Mouse (Mus musculus): ENCODE measurements around the gene AI987944. TPM values are rescaled to one million over a fixed set of nuclear protein-coding genes. Genes with fewer than 3 reads are reported as not detected.

Gene AI987944
- total RNA-seq (2014; rRNA removed): 3.7 and 6.0 TPM in 2 replicates
- polyA plus RNA-seq (2015; fragmentation: Nextera tagmentation; extraction: Ambion mirVana): 6.5 and 7.9 TPM in 2 replicates

DNA sequence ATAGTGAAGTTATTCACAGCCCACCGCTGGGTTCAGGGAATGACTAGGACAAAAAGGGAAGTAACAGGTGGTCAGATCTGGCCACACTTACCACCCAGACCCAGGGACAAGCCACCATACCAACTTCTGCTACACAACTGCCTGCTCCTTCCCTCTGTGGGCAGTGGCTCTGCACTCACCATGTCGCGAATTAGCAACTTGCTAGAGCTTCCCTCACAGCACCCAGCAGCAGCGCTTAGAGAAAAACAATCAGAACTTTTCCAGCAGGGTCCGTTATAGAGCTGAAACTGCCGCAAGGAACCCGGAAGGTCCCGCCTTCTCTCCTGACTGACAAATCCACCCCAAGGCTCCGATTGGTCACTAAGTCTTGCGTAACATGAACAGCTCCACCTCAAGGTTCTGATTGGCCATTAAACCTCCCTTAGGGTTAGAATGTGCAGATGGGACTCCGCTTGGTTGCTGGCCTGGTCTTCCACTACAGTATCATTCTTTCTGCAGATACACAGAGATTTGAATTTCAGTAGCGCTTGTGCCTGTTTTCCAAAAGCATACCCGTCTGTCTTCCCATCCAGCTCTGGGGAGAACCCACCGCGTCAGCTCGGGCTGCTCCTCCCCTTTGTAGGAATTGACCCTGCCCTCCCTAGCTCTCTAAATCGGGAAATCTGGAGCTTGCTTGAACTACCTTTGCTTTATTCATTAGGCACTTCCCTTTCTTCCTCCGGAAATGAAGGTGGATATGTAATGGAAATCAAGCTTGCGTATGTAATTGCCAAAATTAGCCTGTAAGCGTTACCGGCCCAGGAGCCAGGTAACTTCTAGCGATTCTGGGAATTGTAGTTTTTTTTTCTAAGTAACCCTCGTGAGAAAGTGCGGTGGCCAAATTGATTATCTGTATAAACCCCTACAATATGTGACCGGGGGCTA, at the start of gene AI987944:
Gene AI987944 (minus strand): TSS at position 332 of the 924 bp plus-strand sequence.
- ATAC-seq (ENCODE audit: low FRiP score): peak; percentile 99
- Histone ChIP-seq H3K27ac (ENCODE audit: low read depth, low read length) (peak within 1 kb of the TSS; percentile 72), H3K4me2 (ENCODE audit: low read depth, low read length, poor library complexity, severe bottlenecking) (peak within 1 kb of the TSS; percentile 55), H3K9ac (replicated peaks; ENCODE audit: low read length, poor library complexity, severe bottlenecking) (peak within 1 kb of the TSS; percentile 50), H3K36me3 (ENCODE audit: insufficient read depth, low read length) (no peaks in the 10 kb centered on the region), H3K27me3 (ENCODE audit: insufficient read depth, low read length) (no peaks in the 10 kb centered on the region), H3K9me3 (ENCODE audit: low read length) (no peaks in the 10 kb centered on the region), H3K4me1 (ENCODE audit: insufficient read depth, low read length) (no peaks in the 10 kb centered on the region), H3K4me3 (ENCODE audit: low read depth, low read length) (peak within 1 kb of the TSS; percentile 61)
- under 1% methylated on average over 25 of the region's 25 CpGs for WGBS
- DNase-seq (ENCODE audit: low spot score): peak; percentile 96
- peak; percentile 46 for TF ChIP-seq CTCF (IDR thresholded peaks at IDR 0.05)

DNA sequence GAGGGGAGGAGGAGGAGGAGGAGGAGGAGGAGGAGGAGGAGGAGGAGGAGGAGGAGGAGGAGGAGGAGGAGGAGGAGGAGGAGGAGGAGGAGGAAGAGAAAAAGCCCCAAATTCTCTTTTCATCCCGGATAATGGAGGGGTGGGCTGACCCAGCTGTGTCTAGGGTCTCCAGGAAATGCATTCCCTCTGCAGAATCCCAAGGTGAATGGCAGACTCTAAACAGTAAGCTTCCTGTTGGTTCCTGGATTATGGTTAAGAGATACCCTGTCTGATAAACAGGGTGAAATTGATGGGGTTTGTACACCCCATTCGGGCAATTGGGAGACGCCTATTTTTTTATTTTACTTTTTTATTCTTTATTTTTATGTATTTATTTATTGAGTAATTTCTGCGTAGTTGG, 951 bp upstream of the AI987944 start:
- H3K9me3 ChIP-seq (ENCODE audit: low read length): no peaks in the 10 kb centered on the region
- ATAC-seq (ENCODE audit: low FRiP score) (no peak), DNase-seq (ENCODE audit: low spot score) (no peak)
- H3K4me2 ChIP-seq (ENCODE audit: low read depth, low read length, poor library complexity, severe bottlenecking): peak overlapping the region; percentile 38
- TF ChIP-seq CTCF (IDR thresholded peaks at IDR 0.05): no peak
- H3K9ac ChIP-seq (replicated peaks; ENCODE audit: low read length, poor library complexity, severe bottlenecking): no peak overlapping the region
- 72% methylated on average over 4 of the region's 4 CpGs for WGBS
- no peaks in the 10 kb centered on the region for H3K36me3 ChIP-seq (ENCODE audit: insufficient read depth, low read length)
- no peak overlapping the region for H3K4me3 ChIP-seq (ENCODE audit: low read depth, low read length)
- no peak overlapping the region for H3K27ac ChIP-seq (ENCODE audit: low read depth, low read length)
- H3K4me1 ChIP-seq (ENCODE audit: insufficient read depth, low read length): no peaks in the 10 kb centered on the region
- H3K27me3 ChIP-seq (ENCODE audit: insufficient read depth, low read length): no peaks in the 10 kb centered on the region

Other genes starting within 250 kb of the AI987944 start
- not detected in 2 replicates for gene Gm5592, start 239.5 kb downstream of the AI987944 start, total RNA-seq (2014; rRNA removed)
- not detected in 2 replicates for gene Gm5592, start 239.5 kb downstream of the AI987944 start, polyA plus RNA-seq (2015; fragmentation: Nextera tagmentation; extraction: Ambion mirVana)
- 0.19 and 0.38 TPM in 2 replicates for gene Vmn2r57, start 55.3 kb upstream of the AI987944 start, total RNA-seq (2014; rRNA removed)
- 0.48 and 0.64 TPM in 2 replicates for gene Vmn2r57, start 55.3 kb upstream of the AI987944 start, polyA plus RNA-seq (2015; fragmentation: Nextera tagmentation; extraction: Ambion mirVana)
- gene Gm20449, start 106.0 kb upstream of the AI987944 start, total RNA-seq (2014; rRNA removed): 0.05 and 0.14 TPM in 2 replicates
- 0.06 and 0.07 TPM in 2 replicates for gene Gm20449, start 106.0 kb upstream of the AI987944 start, polyA plus RNA-seq (2015; fragmentation: Nextera tagmentation; extraction: Ambion mirVana)
- 4.6 and 4.7 TPM in 2 replicates for gene AW146154, start 106.5 kb upstream of the AI987944 start, total RNA-seq (2014; rRNA removed)
- gene AW146154, start 106.5 kb upstream of the AI987944 start, polyA plus RNA-seq (2015; fragmentation: Nextera tagmentation; extraction: Ambion mirVana): 3.7 and 4.4 TPM in 2 replicates
- not detected in 2 replicates for gene Gm6871, start 180.3 kb upstream of the AI987944 start, total RNA-seq (2014; rRNA removed)
- gene Gm6871, start 180.3 kb upstream of the AI987944 start, polyA plus RNA-seq (2015; fragmentation: Nextera tagmentation; extraction: Ambion mirVana): not detected in 2 replicates
- gene 2610021A01Rik, start 205.9 kb upstream of the AI987944 start, total RNA-seq (2014; rRNA removed): 19.5 and 21.4 TPM in 2 replicates
- gene 2610021A01Rik, start 205.9 kb upstream of the AI987944 start, polyA plus RNA-seq (2015; fragmentation: Nextera tagmentation; extraction: Ambion mirVana): 7.4 and 8.3 TPM in 2 replicates
- gene Zfp788, start 239.8 kb upstream of the AI987944 start, total RNA-seq (2014; rRNA removed): 24.1 and 36.9 TPM in 2 replicates
- gene Zfp788, start 239.8 kb upstream of the AI987944 start, polyA plus RNA-seq (2015; fragmentation: Nextera tagmentation; extraction: Ambion mirVana): 15.9 and 17.8 TPM in 2 replicates